Mouse (Mus musculus) CD4-positive, CD25-positive, alpha-beta regulatory T cell, adult 4 months (primary cell): ENCODE data around the gene Ankrd52. TPM values are rescaled to one million over a fixed set of nuclear protein-coding genes. Genes with fewer than 3 reads are reported as not detected.
"Not testable (repeated sequence)": the region's sequence is repeated elsewhere in the genome, so short reads cannot be mapped to it uniquely, and the experiment has no call there.

Experiments
- ATAC-seq: one replicate; pipeline ENCODE4 v1.8.0; 2017
- polyA plus RNA-seq, 2 experiments: library from polyadenylated mRNA; unstranded; fragments of 100-300 nt; shearing (Covaris generic); gene quantifications; one replicate each; pipeline ENCODE4 v1.2.1; 2017

The Ankrd52 gene
- polyA plus RNA-seq = 1 to 10 TPM; 2.3 to 3.3 TPM

- peak; percentile 88 for ATAC-seq
Observed at GRCm38 (mm10) chr10:128376455-128377211, at the start of gene Ankrd52. TSS of gene Ankrd52 (plus strand) at chr10:128377115.

- ATAC-seq = no peak
Observed at GRCm38 (mm10) chr10:128327610-128328009, 49.3 kb upstream of the Ankrd52 start.

- ATAC-seq = not testable (repeated sequence)
Observed at GRCm38 (mm10) chr10:128332358-128333249, 44.3 kb upstream of the Ankrd52 start.

- ATAC-seq = peak; percentile 29
Observed at GRCm38 (mm10) chr10:128335582-128335981, 41.3 kb upstream of the Ankrd52 start.

- ATAC-seq = no peak
Observed at GRCm38 (mm10) chr10:128336195-128336594, 40.7 kb upstream of the Ankrd52 start.

- ATAC-seq = no peak
Observed at GRCm38 (mm10) chr10:128336597-128336996, 40.3 kb upstream of the Ankrd52 start.

- ATAC-seq = peak; percentile 94
Observed at GRCm38 (mm10) chr10:128337306-128338181, 39.4 kb upstream of the Ankrd52 start, which contains the start of gene Cs. TSS of gene Cs (plus strand) at chr10:128337734.

GRCm38 (mm10) chr10:128338415-128338814 lies 38.5 kb upstream of the Ankrd52 start:
- ATAC-seq = no peak

GRCm38 (mm10) chr10:128338948-128339347 lies 38.0 kb upstream of the Ankrd52 start:
- no peak for ATAC-seq

- no peak for ATAC-seq
Observed at GRCm38 (mm10) chr10:128340257-128340656, 36.7 kb upstream of the Ankrd52 start.

GRCm38 (mm10) chr10:128343436-128343835 lies 33.5 kb upstream of the Ankrd52 start:
- no peak for ATAC-seq

- ATAC-seq = peak; percentile 97
Observed at GRCm38 (mm10) chr10:128344568-128345275, 32.2 kb upstream of the Ankrd52 start.

- no peak for ATAC-seq
Observed at GRCm38 (mm10) chr10:128347541-128347940, 29.4 kb upstream of the Ankrd52 start.

- ATAC-seq = no peak
Observed at GRCm38 (mm10) chr10:128358796-128359195, 18.1 kb upstream of the Ankrd52 start.

- no peak for ATAC-seq
Observed at GRCm38 (mm10) chr10:128359226-128359625, 17.7 kb upstream of the Ankrd52 start.

GRCm38 (mm10) chr10:128361836-128362235 lies 15.1 kb upstream of the Ankrd52 start:
- ATAC-seq = no peak

GRCm38 (mm10) chr10:128362568-128362967 lies 14.3 kb upstream of the Ankrd52 start:
- ATAC-seq = no peak

- ATAC-seq = no peak
Observed at GRCm38 (mm10) chr10:128367899-128368401, 9.0 kb upstream of the Ankrd52 start.

- peak; percentile 85 for ATAC-seq
Observed at GRCm38 (mm10) chr10:128368402-128369217, 8.3 kb upstream of the Ankrd52 start, which contains the start of gene Coq10a. TSS of gene Coq10a (minus strand) at chr10:128368997.

- peak; percentile 3 for ATAC-seq
Observed at GRCm38 (mm10) chr10:128369218-128369543, 7.7 kb upstream of the Ankrd52 start.

GRCm38 (mm10) chr10:128369599-128369998 lies 7.3 kb upstream of the Ankrd52 start:
- no peak for ATAC-seq
